Mouse (Mus musculus) bone marrow, adult 2 months (tissue): ENCODE results near the gene Kcnc1.

ENCODE experiments used
- CTCF ChIP-seq: fragments of 200-500 bp; IDR thresholded peaks from 2 replicates; pipeline ENCODE4 v1.5.1; 2011; ENCODE audit warnings: low read length, control low read depth; ENCODE audit not compliant: control insufficient read depth, insufficient read depth
- POLR2A ChIP-seq: fragments of 200-500 bp; IDR thresholded peaks from 2 replicates; pipeline ENCODE4 v1.6.1; 2011; ENCODE audit warnings: low read depth, mild to moderate bottlenecking, control low read depth, low read length, borderline replicate concordance; ENCODE audit not compliant: control insufficient read depth

- TF ChIP-seq POLR2A (no peak), CTCF (no peak)
Measured at GRCm38 (mm10) chr7:46394933-46395332, 1.4 kb upstream of the Kcnc1 start.
